ENCODE assay signal across 20 mouse cellular contexts in genomic region chr15:78001400-78001799, GRCm38 (mm10).
"Had no signal": no experiment of that assay in that cellular context is flagged by ENCODE, and none has a peak within 500 bp of the region (broad histone marks: within the 10 kb centered on the region; RNA-seq: fewer than 3 reads in every experiment).

No protein-coding gene starts in this region.

- H3K27me3 ChIP-seq: midbrain, embryonic 12.5 days; midbrain, embryonic 15.5 days; neural tube, embryonic 13.5 days; stomach, embryonic 15.5 days had no signal

- ATAC-seq: liver, postnatal 0 days; midbrain, embryonic 15.5 days had no signal

- H3K9me3 ChIP-seq: midbrain, embryonic 12.5 days; midbrain, embryonic 15.5 days; neural tube, embryonic 13.5 days; stomach, embryonic 15.5 days had no signal

- H3K4me3 ChIP-seq: layer of hippocampus, adult 2 months; left cerebral cortex, adult 2 months; midbrain, embryonic 12.5 days; midbrain, embryonic 15.5 days; myocyte; neural tube, embryonic 13.5 days; stomach, embryonic 15.5 days had no signal

- H3K4me2 ChIP-seq: liver, embryonic 11.5 days; midbrain, embryonic 12.5 days; midbrain, embryonic 15.5 days; neural tube, embryonic 13.5 days; stomach, embryonic 15.5 days had no signal

- H3K4me1 ChIP-seq: midbrain, embryonic 15.5 days; stomach, embryonic 15.5 days had no signal

- H3K27ac ChIP-seq: layer of hippocampus, adult 2 months; left cerebral cortex, adult 2 months; liver, embryonic 14.5 days; midbrain, embryonic 12.5 days; midbrain, embryonic 15.5 days; neural tube, embryonic 13.5 days; stomach, embryonic 15.5 days had no signal

- H3K9ac ChIP-seq: liver, embryonic 14.5 days; liver, postnatal 0 days; midbrain, embryonic 12.5 days; midbrain, embryonic 15.5 days; neural tube, embryonic 13.5 days; stomach, embryonic 15.5 days had no signal

- H3K36me3 ChIP-seq: midbrain, embryonic 12.5 days; midbrain, embryonic 15.5 days; neural tube, embryonic 13.5 days; stomach, embryonic 15.5 days had no signal

- DNase-seq: kidney, adult 9 months; kidney, postnatal 14 days; kidney, postnatal 4 days; layer of hippocampus, postnatal 36 days; liver, postnatal 0 days; lung, postnatal 14 days; lung, postnatal 4 days; retina, postnatal 1 day; right cerebral cortex, postnatal 25 days; spleen, adult 18-20 months; thymus, postnatal 25 days had no signal
